In the genomic region with DNA sequence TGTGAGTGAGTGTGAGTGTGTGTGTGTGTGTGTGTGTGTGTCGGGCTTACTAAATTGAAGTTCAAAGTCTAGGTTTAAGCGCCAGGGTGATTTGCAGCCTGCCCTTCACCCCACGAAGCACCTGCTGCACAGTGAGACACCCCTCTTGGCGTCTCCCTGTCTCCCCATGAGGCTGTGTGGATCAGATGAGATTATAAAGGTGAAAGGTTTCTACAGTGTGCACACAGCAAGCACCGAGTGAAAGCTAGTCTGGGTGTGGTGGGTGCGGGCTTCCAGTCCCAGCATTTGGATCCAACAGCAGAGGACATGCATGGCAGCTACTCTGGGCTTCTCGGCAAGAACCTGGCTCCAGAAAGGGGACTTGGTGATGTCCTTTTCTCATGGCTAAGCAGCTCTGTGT, we compare ENCODE assay signal across 25 mouse cellular contexts. TPM values are rescaled to one million over a fixed set of nuclear protein-coding genes. Genes with fewer than 3 reads are reported as not detected.
"Had no signal": no experiment of that assay in that cellular context is flagged by ENCODE, and none has a peak within 500 bp of the region (broad histone marks: within the 10 kb centered on the region; RNA-seq: fewer than 3 reads in every experiment).

No protein-coding gene starts in this region.

- H3K9ac ChIP-seq: kidney, embryonic 15.5 days; limb, embryonic 13.5 days; liver, embryonic 12.5 days; liver, embryonic 15.5 days; lung, embryonic 15.5 days; stomach, embryonic 15.5 days had no signal

- DNase-seq: kidney, adult 8-10 months; kidney, postnatal 10 days; kidney, postnatal 36 days; liver; lung, adult 18-20 months; lung, postnatal 14 days; lung, postnatal 4 days; midbrain, embryonic 14.5 days; right cerebral cortex, postnatal 14 days; right cerebral cortex, postnatal 4 days; spleen, adult 18-20 months; thymus, adult 2 months; thymus, postnatal 14 days; thymus, postnatal 4 days had no signal

- H3K4me3 ChIP-seq: kidney, embryonic 15.5 days; limb, embryonic 10.5 days; limb, embryonic 13.5 days; liver, embryonic 12.5 days; liver, embryonic 15.5 days; lung, embryonic 15.5 days; stomach, embryonic 15.5 days had no signal

- H3K36me3 ChIP-seq: kidney, embryonic 15.5 days; limb, embryonic 10.5 days; limb, embryonic 13.5 days; liver, embryonic 12.5 days; liver, embryonic 15.5 days; lung, embryonic 15.5 days; stomach, embryonic 15.5 days had no signal

- H3K4me1 ChIP-seq: kidney, embryonic 15.5 days; lung, embryonic 15.5 days; stomach, embryonic 15.5 days had no signal

- H3K27ac ChIP-seq: kidney, embryonic 15.5 days; limb, embryonic 10.5 days; limb, embryonic 13.5 days; liver, embryonic 12.5 days; liver, embryonic 15.5 days; lung, embryonic 15.5 days; stomach, embryonic 15.5 days had no signal

- H3K4me2 ChIP-seq: kidney, embryonic 15.5 days; limb, embryonic 13.5 days; liver, embryonic 12.5 days; liver, embryonic 15.5 days; lung, embryonic 15.5 days; midbrain, embryonic 11.5 days; stomach, embryonic 15.5 days had no signal

- H3K9me3 ChIP-seq: kidney, embryonic 15.5 days; limb, embryonic 10.5 days; limb, embryonic 13.5 days; liver, embryonic 12.5 days; liver, embryonic 15.5 days; lung, embryonic 15.5 days; stomach, embryonic 15.5 days had no signal

- H3K27me3 ChIP-seq: kidney, embryonic 15.5 days; limb, embryonic 13.5 days; liver, embryonic 12.5 days; liver, embryonic 15.5 days; lung, embryonic 15.5 days; stomach, embryonic 15.5 days had no signal

- ATAC-seq: liver, embryonic 12.5 days had no signal

RNA-seq across cellular contexts. Expression of a gene that starts 0.9 kb away (rescaled TPM):
- polyA plus RNA-seq: kidney, embryonic 15.5 days; limb, embryonic 10.5 days; limb, embryonic 13.5 days; liver, embryonic 12.5 days; liver, embryonic 15.5 days; lung, embryonic 15.5 days; midbrain, embryonic 11.5 days; midbrain, embryonic 14.5 days; midbrain, postnatal 0 days; neural tube, embryonic 11.5 days; neural tube, embryonic 14.5 days had no signal

RNA-seq across cellular contexts. Expression of a gene that starts 18.8 kb away (rescaled TPM):
- polyA plus RNA-seq: limb, embryonic 10.5 days; limb, embryonic 13.5 days; liver, embryonic 15.5 days; lung, embryonic 15.5 days; midbrain, embryonic 14.5 days; neural tube, embryonic 11.5 days; neural tube, embryonic 14.5 days; thymus, adult 2 months had no signal
